Mouse (Mus musculus): ENCODE measurements around the gene Wnk3. TPM values are rescaled to one million over a fixed set of nuclear protein-coding genes. Genes with fewer than 3 reads are reported as not detected.
"Not testable (repeated sequence)": the region's sequence is repeated elsewhere in the genome, so short reads cannot be mapped to it uniquely, and the experiment has no call there.

Wnk3 gene
- 16.9 and 18.3 TPM in 2 replicates for polyA plus RNA-seq (2016; fragmentation: Nextera tagmentation; extraction: Ambion mirVana)

- ATAC-seq (ENCODE audit: low FRiP score, low read depth) = no peak
- Histone ChIP-seq H3K9me3 (no peaks in the 10 kb centered on the region), H3K9ac (replicated peaks) (no peak within 1 kb of the TSS), H3K36me3 (no peaks in the 10 kb centered on the region), H3K4me1 (no peaks in the 10 kb centered on the region), H3K4me2 (replicated peaks) (no peak within 1 kb of the TSS), H3K27me3 (no peaks in the 10 kb centered on the region), H3K4me3 (no peak within 1 kb of the TSS), H3K27ac (replicated peaks) (no peak within 1 kb of the TSS)
- 93% methylated on average over 2 of the region's 2 CpGs for WGBS
Measured at GRCm38 (mm10) chrX:151197778-151198177, at the start of gene Wnk3. Wnk3 (plus strand) TSS chrX:151198078.

GRCm38 (mm10) chrX:151158414-151158813 is 39.5 kb upstream of the Wnk3 start:
- WGBS = 80% methylated on average over 6 of the region's 6 CpGs
- H3K27me3 ChIP-seq = no peaks in the 10 kb centered on the region; the same call in 1 of the 2 replicates
- no peaks in the 10 kb centered on the region for H3K36me3 ChIP-seq
- H3K9ac ChIP-seq (replicated peaks) = no peak overlapping the region
- H3K27ac ChIP-seq (replicated peaks) = no peak overlapping the region
- no peak overlapping the region for H3K4me2 ChIP-seq (replicated peaks)
- no peaks in the 10 kb centered on the region for H3K9me3 ChIP-seq
- H3K4me3 ChIP-seq = no peak overlapping the region
- H3K4me1 ChIP-seq = no peaks in the 10 kb centered on the region
- ATAC-seq (ENCODE audit: low FRiP score, low read depth) = no peak

- Histone ChIP-seq H3K4me3 (peak overlapping the region; percentile 50), H3K9ac (replicated peaks) (0 out of 2 replicates have a peak overlapping the region, but pooled peaks have one; percentile 47), H3K4me2 (replicated peaks) (peak overlapping the region; percentile 52), H3K27ac (replicated peaks) (peak overlapping the region; percentile 88), H3K27me3 (no peaks in the 10 kb centered on the region), H3K36me3 (no peaks in the 10 kb centered on the region), H3K9me3 (no peaks in the 10 kb centered on the region), H3K4me1 (no peaks in the 10 kb centered on the region)
- WGBS = 21% methylated on average over 25 of the region's 25 CpGs
- ATAC-seq (ENCODE audit: low FRiP score, low read depth) = peak; percentile 79
Measured at GRCm38 (mm10) chrX:151168438-151169131, 29.3 kb upstream of the Wnk3 start.

- Histone ChIP-seq H3K4me2 (replicated peaks) (peak overlapping the region; percentile 52), H3K9me3 (no peaks in the 10 kb centered on the region), H3K4me1 (no peaks in the 10 kb centered on the region), H3K9ac (replicated peaks) (peak overlapping the region; percentile 49), H3K4me3 (peak overlapping the region; percentile 50), H3K27me3 (no peaks in the 10 kb centered on the region), H3K36me3 (no peaks in the 10 kb centered on the region), H3K27ac (replicated peaks) (peak overlapping the region; percentile 88)
- peak; percentile 91 for ATAC-seq (ENCODE audit: low FRiP score, low read depth)
- 21% methylated on average over 42 of the region's 58 CpGs for WGBS
Measured at GRCm38 (mm10) chrX:151169261-151169961, 28.5 kb upstream of the Wnk3 start.

GRCm38 (mm10) chrX:151173134-151173533 is 24.7 kb upstream of the Wnk3 start:
- H3K27ac ChIP-seq (replicated peaks); H3K36me3 ChIP-seq; ATAC-seq (ENCODE audit: low FRiP score, low read depth); H3K27me3 ChIP-seq; H3K4me2 ChIP-seq (replicated peaks); H3K9me3 ChIP-seq; H3K4me3 ChIP-seq; H3K4me1 ChIP-seq; H3K9ac ChIP-seq (replicated peaks): not testable (repeated sequence)
- 64% methylated on average over 3 of the region's 3 CpGs for WGBS

- H3K27ac ChIP-seq (replicated peaks) = no peak overlapping the region
- H3K36me3 ChIP-seq = 0 out of 2 replicates have a peak, but pooled peaks cover 7% of the 10 kb centered on the region
- no peaks in the 10 kb centered on the region for H3K27me3 ChIP-seq
- ATAC-seq (ENCODE audit: low FRiP score, low read depth) = no peak
- H3K4me2 ChIP-seq (replicated peaks) = no peak overlapping the region
- no peak overlapping the region for H3K9ac ChIP-seq (replicated peaks)
- H3K4me3 ChIP-seq = no peak overlapping the region
- no peaks in the 10 kb centered on the region for H3K9me3 ChIP-seq
- H3K4me1 ChIP-seq = no peaks in the 10 kb centered on the region
Measured at GRCm38 (mm10) chrX:151298329-151298728, 100.5 kb downstream of the Wnk3 start.

- Histone ChIP-seq H3K4me1 (no peaks in the 10 kb centered on the region), H3K27me3 (peaks cover 7% of the 10 kb centered on the region; the same call in 1 of the 2 replicates), H3K4me3 (no peak overlapping the region), H3K4me2 (replicated peaks) (no peak overlapping the region), H3K27ac (replicated peaks) (no peak overlapping the region), H3K9me3 (no peaks in the 10 kb centered on the region), H3K36me3 (no peaks in the 10 kb centered on the region), H3K9ac (replicated peaks) (no peak overlapping the region)
- WGBS = 76% methylated on average over 4 of the region's 4 CpGs
- no peak for ATAC-seq (ENCODE audit: low FRiP score, low read depth)
Measured at GRCm38 (mm10) chrX:151313732-151314131, 115.9 kb downstream of the Wnk3 start.

GRCm38 (mm10) chrX:151333615-151334014 is 135.7 kb downstream of the Wnk3 start:
- H3K4me3 ChIP-seq = no peak overlapping the region
- ATAC-seq (ENCODE audit: low FRiP score, low read depth) = no peak
- no peaks in the 10 kb centered on the region for H3K4me1 ChIP-seq
- no peaks in the 10 kb centered on the region for H3K36me3 ChIP-seq
- no peaks in the 10 kb centered on the region for H3K9me3 ChIP-seq
- H3K4me2 ChIP-seq (replicated peaks) = no peak overlapping the region
- H3K27me3 ChIP-seq = peaks cover 19% of the 10 kb centered on the region; the same call in 1 of the 2 replicates
- WGBS = 90% methylated on average over 2 of the region's 2 CpGs
- no peak overlapping the region for H3K9ac ChIP-seq (replicated peaks)
- H3K27ac ChIP-seq (replicated peaks) = no peak overlapping the region

GRCm38 (mm10) chrX:151337804-151338203 is 139.9 kb downstream of the Wnk3 start:
- H3K4me1 ChIP-seq = no peaks in the 10 kb centered on the region
- no peak for ATAC-seq (ENCODE audit: low FRiP score, low read depth)
- 80% methylated on average over 4 of the region's 4 CpGs for WGBS
- H3K4me3 ChIP-seq = no peak overlapping the region
- H3K27me3 ChIP-seq = peaks cover 39% of the 10 kb centered on the region
- H3K36me3 ChIP-seq = no peaks in the 10 kb centered on the region
- H3K27ac ChIP-seq (replicated peaks) = no peak overlapping the region
- no peak overlapping the region for H3K4me2 ChIP-seq (replicated peaks)
- H3K9me3 ChIP-seq = no peaks in the 10 kb centered on the region
- H3K9ac ChIP-seq (replicated peaks) = no peak overlapping the region

GRCm38 (mm10) chrX:151343761-151344500 is 146.1 kb downstream of the Wnk3 start, which contains the start of gene Fam120c:
Fam120c (plus strand) TSS chrX:151344175.
- peak within 1 kb of the TSS; percentile 60 for H3K4me2 ChIP-seq (replicated peaks)
- H3K27ac ChIP-seq (replicated peaks) = peak within 1 kb of the TSS; percentile 79
- no peaks in the 10 kb centered on the region for H3K36me3 ChIP-seq
- peak within 1 kb of the TSS; percentile 65 for H3K9ac ChIP-seq (replicated peaks)
- H3K4me3 ChIP-seq = peak within 1 kb of the TSS; percentile 68
- peaks cover 30% of the 10 kb centered on the region for H3K27me3 ChIP-seq
- no peaks in the 10 kb centered on the region for H3K9me3 ChIP-seq
- peak; percentile 94 for ATAC-seq (ENCODE audit: low FRiP score, low read depth)
- WGBS = 16% methylated on average over 46 of the region's 56 CpGs
- H3K4me1 ChIP-seq = peaks cover 11% of the 10 kb centered on the region

- H3K4me1 ChIP-seq = peaks cover 11% of the 10 kb centered on the region
- no peaks in the 10 kb centered on the region for H3K9me3 ChIP-seq
- H3K36me3 ChIP-seq = no peaks in the 10 kb centered on the region
- peaks cover 30% of the 10 kb centered on the region for H3K27me3 ChIP-seq
- H3K4me2 ChIP-seq (replicated peaks) = peak overlapping the region; percentile 60
- peak overlapping the region; percentile 68 for H3K4me3 ChIP-seq
- ATAC-seq (ENCODE audit: low FRiP score, low read depth) = peak; percentile 69
- 21% methylated on average over 33 of the region's 33 CpGs for WGBS
- H3K9ac ChIP-seq (replicated peaks) = peak overlapping the region; percentile 65
- peak overlapping the region; percentile 79 for H3K27ac ChIP-seq (replicated peaks)
Measured at GRCm38 (mm10) chrX:151344501-151344984, 146.7 kb downstream of the Wnk3 start.

All from midbrain, embryonic 12.5 days (tissue).